Mouse (Mus musculus) E14TG2a.4 (cell line): ENCODE results near the gene Gm45233.

Experiments used
- CTCF ChIP-seq: conservative IDR thresholded peaks from 2 replicates; pipeline ENCODE4 v1.5.1; 2014; ENCODE audit warnings: low read length
- NANOG ChIP-seq: IDR thresholded peaks from 2 replicates; pipeline ENCODE4 v1.6.1; 2014; ENCODE audit warnings: borderline replicate concordance, low read length, mixed read lengths
- POU5F1 ChIP-seq: IDR thresholded peaks from 2 replicates; pipeline ENCODE4 v1.6.1; 2014; ENCODE audit warnings: low read length, borderline replicate concordance

GRCm38 (mm10) chr7:43495343-43496021 lies 51.6 kb downstream of the Gm45233 start:
- TF ChIP-seq CTCF (peak; percentile 58), POU5F1 (no peak), NANOG (no peak)
